Mouse (Mus musculus): ENCODE results near the gene Thra.

Gene Thra

DNA sequence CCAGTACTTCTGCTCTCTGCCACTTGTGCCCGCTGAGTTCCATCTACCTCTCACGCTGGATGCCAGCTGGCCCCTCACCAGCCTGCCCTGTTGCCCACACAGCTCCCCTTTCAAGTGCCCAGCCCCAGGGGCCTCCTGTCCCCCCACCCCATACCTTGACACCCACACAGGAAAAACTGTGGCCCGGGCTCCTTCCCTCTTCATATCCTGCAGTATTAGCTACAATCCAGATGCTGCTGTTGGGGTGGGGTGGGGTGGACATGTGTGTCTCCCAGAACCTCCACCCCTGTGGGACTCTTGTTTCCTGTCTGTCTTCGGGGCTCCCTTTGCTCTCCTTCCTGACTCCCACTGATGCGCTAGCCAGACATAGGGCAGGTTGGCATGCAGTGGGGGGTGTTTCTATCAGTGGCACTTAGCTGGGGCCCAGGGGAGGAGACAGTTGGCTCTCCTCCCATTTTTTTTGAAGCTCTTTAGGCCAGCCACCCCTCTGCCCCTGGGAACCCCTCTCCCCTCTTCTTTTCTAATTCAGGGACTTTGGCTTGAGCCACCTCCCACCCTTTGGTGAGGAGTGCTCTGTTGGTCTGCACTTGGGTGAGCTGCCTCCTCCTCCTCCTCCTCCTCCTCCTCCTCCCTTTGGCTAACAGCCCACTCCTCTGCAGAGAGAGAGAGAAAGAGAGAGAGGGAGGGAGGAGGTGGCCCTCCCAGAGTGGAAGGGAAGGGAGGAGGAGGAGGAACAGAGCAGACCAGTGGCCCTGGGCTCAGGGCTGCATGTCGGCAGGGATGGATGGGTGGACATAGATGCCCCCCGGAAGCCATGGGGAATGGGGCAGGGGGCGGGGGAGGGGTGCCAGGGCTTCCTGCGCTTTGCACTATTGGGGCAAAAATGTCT is 25.2 kb downstream of the Thra start:
- peak; percentile 99 for DNase-seq

DNA sequence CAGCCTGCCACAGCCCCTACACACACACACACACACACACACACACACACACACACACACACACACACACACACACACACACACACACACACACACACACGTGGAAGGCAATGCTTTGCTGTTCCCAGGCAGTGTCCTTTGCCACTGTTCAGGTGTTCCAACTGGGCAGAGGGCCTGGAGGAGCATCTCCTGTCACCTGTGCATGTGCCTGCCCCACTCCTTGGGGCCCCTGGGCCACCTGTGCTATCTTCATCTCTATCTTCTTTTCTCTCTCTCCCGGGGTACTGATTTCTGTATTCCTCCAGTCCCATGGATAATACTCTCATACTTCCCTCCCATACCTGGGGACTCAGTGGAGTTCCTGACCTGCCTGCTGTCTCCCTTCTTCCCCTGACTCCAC is 25.9 kb downstream of the Thra start:
- DNase-seq = peak; percentile 95

DNA sequence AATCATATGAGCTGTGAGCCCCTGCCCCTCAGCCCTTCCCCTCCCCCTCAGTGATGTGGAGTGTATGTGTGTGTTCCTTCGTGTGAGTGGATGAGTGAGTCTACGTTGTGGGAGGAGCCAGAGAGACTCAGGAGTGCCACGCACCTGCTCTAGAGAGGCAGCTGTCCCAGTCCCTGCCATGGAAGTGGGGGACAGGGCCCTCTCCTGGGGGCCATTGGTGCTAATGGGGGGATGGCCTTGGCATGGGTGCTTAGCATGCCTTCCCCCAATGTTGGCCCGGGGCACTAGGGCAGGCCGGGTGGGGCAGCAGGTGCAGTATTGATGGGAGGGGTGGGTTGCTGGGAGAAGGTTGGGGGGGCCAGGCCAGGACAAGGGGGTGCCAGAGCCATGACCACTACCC is 26.4 kb downstream of the Thra start:
- peak; percentile 98 for DNase-seq

DNA sequence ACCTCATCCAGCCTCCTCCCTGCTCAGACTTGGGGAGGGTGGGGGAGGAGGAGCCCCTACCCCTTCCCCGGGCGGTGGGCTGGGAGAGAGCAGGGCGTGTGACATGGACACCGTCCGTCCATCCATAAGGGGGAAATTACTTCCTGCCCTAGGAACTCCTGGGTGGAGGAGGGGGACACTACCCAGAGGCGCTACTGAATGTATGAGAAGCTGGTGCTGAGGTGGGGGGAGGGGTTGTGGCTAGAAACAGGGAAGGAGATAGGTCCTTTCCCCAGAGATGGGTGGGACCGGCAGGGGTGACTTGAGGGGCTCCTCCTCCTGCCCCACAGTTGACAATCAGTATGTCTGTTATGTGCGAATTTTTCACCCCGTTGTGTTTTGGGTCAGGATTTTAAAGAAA is 26.8 kb downstream of the Thra start:
- peak; percentile 98 for DNase-seq

DNA sequence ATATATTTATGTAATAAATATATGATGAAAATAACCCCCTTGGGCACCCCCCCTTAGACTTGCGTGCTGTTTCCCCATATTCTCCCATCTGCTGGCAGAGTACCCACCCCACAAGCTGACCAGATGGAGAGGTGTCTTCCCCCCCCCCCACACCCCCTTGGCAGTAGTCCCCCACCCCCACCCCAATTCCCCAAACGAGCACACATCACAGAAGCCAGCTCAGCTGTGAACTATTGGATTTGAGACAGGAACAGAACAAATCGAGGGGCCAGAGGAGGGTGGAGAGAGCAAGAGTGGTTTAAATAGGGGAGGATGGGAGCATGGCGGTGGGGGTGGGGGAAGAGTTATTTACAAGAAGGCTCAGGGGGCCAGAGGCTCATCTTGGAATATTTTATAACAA is 27.3 kb downstream of the Thra start:
- peak; percentile 96 for DNase-seq

DNA sequence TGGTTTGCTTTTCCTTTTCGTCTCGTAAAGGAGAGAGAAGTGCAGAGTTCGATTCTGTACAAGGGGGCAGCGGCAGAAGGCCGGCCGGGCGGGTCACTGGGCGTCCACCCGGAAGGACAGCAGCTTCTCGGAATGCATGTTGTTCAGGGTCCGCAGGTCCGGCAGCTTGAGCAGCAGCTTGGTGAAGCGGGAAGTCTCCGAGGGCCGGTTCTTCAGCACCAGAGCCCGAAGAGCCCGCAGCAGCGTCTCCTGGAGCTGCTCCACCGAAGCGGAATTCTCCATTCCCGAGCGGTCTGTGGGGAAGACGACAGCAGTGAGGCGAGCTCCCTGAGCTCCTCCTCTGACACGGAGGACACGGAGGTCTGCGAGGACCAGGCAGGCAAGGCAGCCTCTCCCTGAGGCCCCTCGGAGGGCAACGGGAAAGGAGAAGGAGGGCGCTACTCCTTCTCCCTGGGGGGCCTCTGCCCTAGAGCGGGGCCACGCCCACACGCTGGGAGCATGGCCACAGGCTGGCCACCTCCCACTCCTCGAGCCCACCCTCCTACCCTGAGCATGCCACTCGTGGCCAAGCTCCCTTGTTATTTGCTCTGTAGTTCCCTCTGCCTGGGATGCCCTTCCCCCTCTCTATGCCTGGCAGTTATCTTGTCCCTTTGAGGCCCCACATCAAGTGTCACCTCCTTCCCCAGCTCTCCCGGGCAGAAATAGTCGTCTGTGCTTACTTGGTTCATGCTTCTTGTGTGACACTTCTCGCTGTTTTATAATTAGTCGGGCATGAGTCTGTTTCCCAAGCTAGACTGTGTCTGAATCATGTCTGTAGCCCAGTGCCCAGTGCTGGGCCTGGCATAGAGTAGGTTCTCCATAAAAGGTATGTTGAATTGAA is 27.9 kb downstream of the Thra start:
- DNase-seq = peak; percentile 98

DNA sequence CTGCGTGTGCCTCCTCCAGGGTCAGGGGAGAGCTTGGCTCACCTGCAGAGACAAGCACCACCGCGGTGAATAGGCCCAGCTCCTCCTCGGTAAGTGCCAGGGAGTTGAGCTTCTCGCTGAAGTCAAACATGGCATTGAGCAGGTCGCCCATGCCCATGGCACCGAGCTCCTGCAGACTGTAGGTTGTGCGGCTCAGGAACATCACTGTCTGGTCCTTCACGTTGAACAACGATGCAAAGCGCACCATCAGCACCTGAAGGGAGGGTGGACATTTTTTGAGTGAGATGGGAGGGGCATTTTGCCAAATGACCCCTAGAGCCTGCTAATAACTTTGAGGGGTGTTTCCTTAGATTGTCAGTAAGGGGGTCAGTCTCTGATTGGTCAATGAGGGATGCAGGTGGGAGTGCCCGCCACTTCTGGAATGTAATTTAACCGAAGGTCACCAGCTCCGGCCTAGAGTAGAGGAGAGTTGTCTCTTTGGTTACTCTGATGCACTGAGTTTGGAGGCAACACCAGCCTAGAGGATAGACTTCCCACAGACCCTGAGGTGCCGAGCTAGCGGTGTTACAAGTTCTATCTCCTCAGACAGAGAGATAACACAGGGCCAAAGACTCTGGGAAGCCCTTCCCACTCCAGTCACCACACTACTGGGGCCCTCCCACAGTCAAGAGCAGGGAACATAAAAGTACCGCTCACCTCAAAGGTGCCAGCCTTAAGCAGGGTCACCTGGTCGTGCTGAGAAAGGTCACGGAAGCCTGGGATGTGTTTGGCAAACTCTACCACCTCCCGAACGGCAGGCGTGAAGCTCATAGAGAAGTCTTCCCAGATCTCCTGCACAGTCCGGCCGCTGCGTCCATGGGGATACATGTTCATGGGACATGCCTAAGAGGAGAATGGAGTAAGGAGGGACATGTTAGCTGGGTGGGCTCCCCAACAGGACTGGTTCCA is 28.8 kb downstream of the Thra start:
- peak; percentile 97 for DNase-seq

DNA sequence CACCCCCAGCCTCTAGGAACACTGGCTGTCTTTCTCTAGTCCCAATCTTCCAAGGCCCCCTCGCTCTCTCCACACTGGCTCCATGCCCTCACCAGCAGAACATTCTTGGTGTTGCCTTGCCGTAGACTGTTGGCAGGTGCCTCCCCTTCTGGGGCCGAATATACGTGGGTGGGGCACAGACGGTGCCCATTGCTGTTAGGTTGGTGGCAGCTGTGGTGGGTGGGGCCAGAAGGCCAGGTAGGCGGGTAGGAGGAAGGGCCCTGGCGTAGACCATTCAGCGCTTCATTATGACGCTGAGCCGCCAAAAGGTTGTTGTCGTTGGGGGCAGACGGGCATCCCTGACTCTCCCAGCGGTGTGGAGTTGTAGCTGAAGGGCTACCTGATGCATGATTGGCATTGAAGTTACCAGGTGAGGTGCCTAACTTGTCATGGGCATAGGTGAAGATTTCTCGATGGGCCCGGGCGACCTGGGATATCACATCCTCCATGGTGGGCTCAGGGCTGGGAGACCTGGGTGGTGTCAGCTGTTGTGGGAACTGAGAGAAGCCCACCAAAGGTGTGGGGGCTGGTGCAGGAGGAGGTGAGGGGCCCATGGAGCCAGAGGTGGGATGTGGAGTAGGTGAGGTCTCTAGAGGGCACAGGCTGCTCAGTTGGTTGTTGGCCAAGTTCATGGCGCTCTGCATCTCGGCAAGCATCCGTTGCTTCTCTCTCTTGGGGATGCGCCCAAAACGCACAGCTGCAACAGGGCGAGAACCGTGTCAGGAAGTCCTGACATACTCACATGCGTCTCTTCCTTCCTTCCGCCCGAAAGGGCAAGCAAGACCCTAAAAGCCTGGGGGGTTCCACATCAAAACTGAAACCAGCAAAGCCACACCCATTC is 29.9 kb downstream of the Thra start:
- peak; percentile 97 for DNase-seq

DNA sequence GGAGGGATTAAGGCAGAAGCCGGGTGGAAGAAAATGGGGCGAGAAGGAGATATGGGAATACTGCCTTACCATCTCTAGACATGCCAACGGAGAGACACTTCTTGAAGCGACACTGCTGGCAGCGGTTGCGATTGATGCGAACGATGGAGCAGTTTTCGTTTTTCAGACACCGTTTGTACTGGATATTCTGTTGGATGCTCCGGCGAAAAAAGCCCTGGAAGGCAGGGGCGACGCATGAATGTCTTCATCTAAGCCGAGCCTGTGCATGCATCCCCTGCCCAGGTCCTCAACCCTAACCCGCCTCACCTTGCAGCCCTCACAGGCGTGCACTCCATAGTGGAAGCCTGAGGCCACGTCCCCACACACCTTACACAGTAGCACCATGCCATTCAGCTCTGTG is 30.7 kb downstream of the Thra start:
- peak; percentile 96 for DNase-seq

DNA sequence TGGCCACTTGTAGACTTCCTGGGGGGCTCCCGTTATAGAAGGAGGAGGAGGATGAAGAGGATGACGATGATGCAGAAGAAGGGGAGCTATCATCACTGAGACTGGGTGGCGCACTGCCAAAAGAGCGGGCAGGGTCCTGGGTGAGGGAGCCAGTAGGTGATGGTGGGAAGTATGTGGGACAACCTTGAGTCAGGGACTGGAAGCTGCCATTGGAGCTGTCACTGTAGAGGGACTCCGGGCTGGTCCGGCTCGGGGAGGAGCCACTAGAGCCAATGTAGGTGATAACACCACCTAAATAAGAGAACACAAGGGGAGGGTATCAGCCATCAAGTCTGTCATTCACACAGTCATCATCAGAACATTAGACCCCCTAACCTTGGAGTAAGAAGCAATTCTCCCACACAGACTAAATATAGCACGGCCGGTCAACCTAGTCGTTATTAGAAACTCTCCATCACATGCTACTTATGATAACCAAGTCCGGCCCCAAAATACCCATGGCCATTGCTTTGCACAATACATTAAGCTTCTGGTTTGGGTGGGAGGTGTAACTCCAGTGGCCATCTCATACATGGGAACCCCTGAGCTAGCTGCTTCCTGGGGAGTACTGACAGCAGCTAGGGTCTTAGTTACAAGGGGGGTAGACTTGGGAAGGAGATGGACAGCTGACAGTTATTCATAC is 31.5 kb downstream of the Thra start:
- DNase-seq = peak; percentile 97

DNA sequence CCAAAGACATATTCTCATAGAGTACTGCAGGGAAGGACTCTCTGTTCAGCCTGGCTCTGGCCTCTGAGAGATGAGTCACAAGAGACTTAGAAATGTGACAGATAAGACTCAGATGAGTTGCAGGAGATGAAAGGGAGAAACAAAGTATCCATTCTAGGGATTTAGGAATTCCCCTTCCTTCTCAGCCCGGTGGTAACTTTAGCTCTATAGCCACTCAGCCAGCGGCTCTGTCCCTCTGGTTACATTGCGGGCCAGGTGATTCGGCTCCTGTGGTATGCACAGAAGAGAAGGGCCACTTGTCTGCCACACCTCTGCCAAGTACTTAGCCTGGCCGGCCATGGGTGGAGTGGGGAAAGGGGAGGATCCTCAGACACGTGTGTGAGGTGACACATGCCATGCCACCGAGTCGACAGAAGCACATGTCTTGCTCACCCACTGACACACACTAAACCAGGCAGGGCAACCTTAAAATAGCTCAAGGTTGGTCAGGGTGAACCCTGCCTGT is 32.3 kb downstream of the Thra start:
- DNase-seq = peak; percentile 99

DNA sequence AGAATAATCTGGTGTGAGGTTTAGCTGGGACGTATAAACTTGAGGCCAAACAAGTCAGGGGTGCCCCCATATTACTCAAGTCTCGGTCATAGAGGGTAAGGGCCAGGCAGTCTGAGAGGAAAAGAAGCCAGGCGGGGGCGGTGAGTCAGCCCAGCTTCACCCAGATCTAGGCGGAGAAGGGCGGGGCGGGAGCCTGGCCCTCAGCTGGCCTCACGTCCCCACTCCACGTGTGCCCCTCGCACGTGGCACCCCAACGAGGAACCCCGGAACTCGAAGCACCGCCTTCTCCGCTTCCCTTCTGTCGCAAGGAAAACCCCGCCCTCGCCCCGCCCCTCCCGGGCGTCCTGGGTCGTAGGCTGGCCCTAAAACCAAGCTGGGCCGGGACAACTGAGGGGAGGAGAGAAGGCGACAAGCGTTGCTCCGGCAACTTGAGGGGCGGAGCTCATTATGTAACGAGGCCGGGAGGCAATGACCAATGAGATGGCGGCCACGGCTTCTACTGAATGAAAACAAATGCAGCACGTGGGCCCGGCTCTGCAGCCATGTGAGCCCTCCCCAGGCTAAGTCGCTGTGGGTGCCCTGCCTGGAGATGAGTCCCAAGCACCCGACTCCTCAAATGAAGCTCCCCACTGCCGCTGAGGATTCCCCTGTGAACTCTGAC is 33.3 kb downstream of the Thra start:
- peak; percentile 100 for DNase-seq

DNA sequence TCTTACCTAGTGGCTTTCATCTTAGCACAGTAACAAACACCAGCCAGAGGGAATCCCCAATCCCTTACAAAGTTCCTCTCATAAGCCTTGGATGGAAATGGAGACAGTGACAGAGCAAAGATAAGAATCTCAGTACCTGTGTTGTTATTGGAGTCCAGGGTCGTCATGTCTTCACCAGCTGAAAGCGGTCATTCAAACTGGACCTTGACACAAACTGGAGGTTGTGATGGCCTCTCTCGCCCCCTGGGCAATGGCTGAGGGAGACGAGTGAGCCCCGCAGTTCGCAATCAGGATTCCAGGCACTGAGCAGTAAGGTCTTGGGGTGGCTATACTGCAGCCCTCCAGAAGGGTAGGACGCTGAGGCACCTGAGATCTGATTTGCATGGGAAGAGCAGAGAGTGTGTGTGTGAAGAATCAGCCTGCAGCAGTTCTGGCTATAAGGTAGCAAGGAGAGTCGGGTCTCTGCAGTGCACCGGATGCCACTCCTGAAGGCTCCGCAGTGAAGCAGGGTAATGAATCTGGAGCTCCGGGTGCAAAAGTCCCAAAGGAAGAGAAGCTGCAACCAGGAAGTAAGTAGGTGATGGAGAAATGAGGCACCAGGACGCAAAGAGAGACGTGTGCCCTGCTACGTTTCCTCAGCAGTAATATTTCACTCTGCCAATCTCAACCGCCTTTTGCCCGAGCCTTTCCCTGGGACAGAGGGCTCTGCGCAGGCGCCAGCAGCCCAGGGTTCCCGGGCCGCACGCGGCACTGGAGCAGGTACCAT is 34.3 kb downstream of the Thra start, which contains the start of gene Nr1d1:
Gene Nr1d1, minus strand, starts transcription at position 752 of the 766 bp plus-strand sequence.
- no peak for DNase-seq

DNA sequence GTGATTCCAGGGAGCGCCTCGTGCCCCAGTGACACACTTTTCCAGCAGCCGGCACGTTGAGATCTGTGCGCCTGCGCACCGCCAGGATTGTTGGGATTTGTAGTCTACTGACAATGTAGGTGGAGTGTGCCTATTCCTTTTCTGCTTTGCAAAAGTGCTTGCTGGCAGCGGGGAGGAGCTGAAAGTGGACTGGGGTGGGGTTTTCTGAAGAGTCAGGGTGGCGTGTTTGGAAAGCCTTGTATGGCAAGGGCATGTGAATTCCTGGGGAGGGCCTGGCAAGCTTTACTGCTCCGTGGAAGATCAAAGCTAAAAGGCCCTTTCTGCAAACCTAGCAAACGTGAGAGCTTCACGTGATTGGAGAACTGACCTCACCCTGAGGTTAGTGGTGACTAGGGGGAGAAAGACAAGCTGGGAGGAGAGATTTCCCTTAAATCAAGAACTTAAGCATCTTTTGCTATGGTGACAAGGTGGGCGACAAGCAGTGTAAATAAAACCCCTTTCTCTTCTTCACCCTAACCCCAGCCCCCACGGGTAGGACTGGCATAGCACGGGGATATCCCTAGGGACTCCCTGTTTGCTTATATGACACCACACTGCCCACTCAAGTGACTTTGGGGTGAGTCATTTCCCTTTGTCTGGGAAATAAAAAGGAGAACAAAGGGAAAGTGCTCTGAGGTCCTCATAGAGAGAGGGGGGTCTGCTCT is 35.1 kb downstream of the Thra start:
- DNase-seq = peak; percentile 100

DNA sequence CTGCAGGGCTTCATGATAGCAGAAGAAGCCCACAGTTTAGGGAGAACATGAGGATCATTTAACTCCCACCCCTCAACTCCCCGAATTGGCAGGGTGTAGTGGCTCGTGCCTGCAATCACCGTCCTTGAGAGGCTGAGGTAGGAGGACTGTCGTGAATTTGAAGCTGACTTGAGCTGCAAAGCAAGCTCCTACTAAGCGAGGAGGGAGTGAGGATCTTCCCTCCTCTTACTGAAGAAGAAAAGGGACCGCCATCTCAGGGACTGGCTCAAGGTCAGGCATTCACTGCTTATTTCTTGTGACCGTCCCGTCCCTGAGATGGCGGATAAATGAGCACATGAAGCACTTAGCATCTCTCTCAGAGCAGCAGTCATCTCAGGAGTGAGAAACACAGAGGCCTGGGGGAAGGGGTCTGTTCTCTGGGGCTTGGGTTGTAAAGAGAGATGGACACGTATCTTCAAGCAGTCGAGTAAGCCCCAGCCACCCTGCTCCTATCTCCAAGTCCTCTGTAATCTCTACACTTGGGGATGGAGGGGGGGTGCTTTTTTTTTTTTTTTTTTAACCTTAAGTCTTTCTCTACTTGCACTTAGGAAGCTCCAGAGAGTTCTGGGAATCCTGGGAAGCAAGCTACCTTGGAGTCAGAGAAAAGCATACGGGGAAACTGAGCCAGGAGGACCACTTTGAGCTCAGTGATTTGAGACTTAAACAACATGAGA is 35.8 kb downstream of the Thra start:
- no peak for DNase-seq

DNA sequence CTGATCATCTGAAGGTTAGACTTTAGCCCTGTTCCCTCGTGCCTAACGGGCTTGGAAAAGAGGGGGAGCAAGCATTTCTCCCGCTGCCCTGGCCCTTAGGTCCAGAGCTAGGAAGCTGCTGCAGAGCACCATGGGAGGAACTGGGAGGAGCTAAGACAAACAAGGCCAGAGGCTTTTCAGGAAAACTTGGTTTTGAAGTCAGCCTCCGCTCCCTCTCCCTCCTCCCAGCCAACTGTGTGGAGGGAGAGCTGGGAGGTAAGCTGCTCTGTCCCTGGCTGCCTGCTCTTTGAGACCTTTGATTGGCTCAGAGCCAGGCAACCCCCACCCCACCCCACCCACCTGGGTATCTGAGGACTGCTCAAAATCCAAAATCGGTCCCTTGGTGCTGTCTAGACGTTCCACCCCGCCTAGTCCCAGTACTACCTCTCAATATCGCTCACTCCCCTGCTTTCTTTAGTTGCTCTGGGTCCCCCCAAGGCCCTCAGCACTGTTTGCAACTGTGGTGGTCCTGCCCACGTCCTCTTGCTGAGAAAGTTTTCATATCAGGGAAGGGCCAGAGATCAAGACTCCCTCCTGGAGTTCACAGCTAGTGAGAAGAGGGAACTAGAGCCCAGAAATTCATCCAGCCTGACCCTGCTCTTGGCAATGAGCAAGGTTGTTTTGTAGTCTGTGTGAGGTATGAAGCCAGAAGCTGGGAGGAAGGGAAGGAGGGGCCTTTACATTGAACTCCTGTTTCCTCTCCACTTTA is 36.6 kb downstream of the Thra start:
- DNase-seq = peak; percentile 99

DNA sequence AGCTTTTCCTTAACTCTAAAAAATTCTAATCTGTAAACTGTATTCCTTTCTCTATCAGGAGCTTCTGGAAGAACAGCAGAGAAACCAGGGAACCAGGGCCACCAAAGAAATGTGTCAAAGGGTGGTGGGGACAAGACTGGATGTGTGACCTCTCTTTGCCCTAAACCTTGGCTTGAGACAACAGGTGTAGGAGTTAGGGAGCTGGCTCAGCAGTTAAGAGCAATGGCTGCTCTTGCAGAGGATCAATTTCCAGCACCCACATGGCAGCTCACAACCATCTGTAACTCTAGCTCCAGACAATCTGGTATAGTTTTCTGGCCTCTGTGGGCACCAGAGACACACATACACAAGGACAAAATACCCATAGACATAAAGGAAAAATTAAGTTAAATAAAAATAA is 37.5 kb downstream of the Thra start:
- peak; percentile 88 for DNase-seq

Measured in heart, adult 11 months (tissue).